Mouse (Mus musculus) lung, postnatal 10 days (tissue): Measurements from ENCODE around the gene Parp2.
"Not testable (repeated sequence)": the region's sequence is repeated elsewhere in the genome, so short reads cannot be mapped to it uniquely, and the experiment has no call there.

ENCODE experiments used
- DNase-seq: peaks from one replicate; pipeline ENCODE4 v3.0.0; 2021

Gene Parp2

GRCm38 (mm10) chr14:50833964-50834363 is 26.3 kb downstream of the Parp2 start:
- DNase-seq: peak; percentile 51

- peak; percentile 68 for DNase-seq
These were observed 26.8 kb downstream of the Parp2 start for GRCm38 (mm10) chr14:50834435-50834834.

GRCm38 (mm10) chr14:50837236-50837635 is 29.6 kb downstream of the Parp2 start:
- DNase-seq: peak; percentile 38

- no peak for DNase-seq
These were observed 48.1 kb downstream of the Parp2 start for GRCm38 (mm10) chr14:50855788-50856187.

- DNase-seq: no peak
These were observed 55.0 kb downstream of the Parp2 start for GRCm38 (mm10) chr14:50862641-50863040.

- not testable (repeated sequence) for DNase-seq
These were observed 57.4 kb downstream of the Parp2 start for GRCm38 (mm10) chr14:50865005-50865404.

- DNase-seq: no peak
These were observed 59.3 kb downstream of the Parp2 start for GRCm38 (mm10) chr14:50866966-50867365.

- DNase-seq: no peak
These were observed 60.6 kb downstream of the Parp2 start for GRCm38 (mm10) chr14:50868211-50868610.

GRCm38 (mm10) chr14:50868656-50869055 is 61.0 kb downstream of the Parp2 start:
- DNase-seq: no peak

GRCm38 (mm10) chr14:50869889-50870804 is 62.5 kb downstream of the Parp2 start, which contains the start of gene Tep1:
Gene Tep1, minus strand, starts transcription at chr14:50870560.
- DNase-seq: peak; percentile 86

- no peak for DNase-seq
These were observed 63.1 kb downstream of the Parp2 start for GRCm38 (mm10) chr14:50870805-50871143.
